In genomic region chr17:81017132-81017531, GRCm38 (mm10) we compare ENCODE assay signal across 9 mouse cellular contexts. TPM values are rescaled to one million over a fixed set of nuclear protein-coding genes. Genes with fewer than 3 reads are reported as not detected.
DNase-seq lines count a peak whose midpoint lies in the region; ATAC-seq lines count a peak whose summit lies in the region.
"Had no signal": no experiment of that assay in that cellular context is flagged by ENCODE, and none has a peak within 500 bp of the region (broad histone marks: within the 10 kb centered on the region; RNA-seq: fewer than 3 reads in every experiment).

No protein-coding gene starts in this region.

- H3K4me1 ChIP-seq in intestine, embryonic 15.5 days (replicated peaks), result no peaks in the 10 kb centered on the region
- H3K4me1 ChIP-seq in intestine, embryonic 16.5 days (ENCODE audit: control insufficient read depth, insufficient read depth, low read length), result no peaks in the 10 kb centered on the region
- no peaks in the 10 kb centered on the region for H3K4me1 ChIP-seq in forebrain, embryonic 14.5 days (ENCODE audit: control insufficient read depth, insufficient read depth, low read length)

- H3K4me2 ChIP-seq in intestine, embryonic 15.5 days (replicated peaks), result no peak overlapping the region
- no peak overlapping the region for H3K4me2 ChIP-seq in intestine, embryonic 16.5 days (ENCODE audit: low read depth, low read length)
- no peak overlapping the region for H3K4me2 ChIP-seq in forebrain, embryonic 14.5 days (ENCODE audit: low read length)

- peak; percentile 15; the same call in 1 of the 2 replicates for ATAC-seq in intestine, embryonic 15.5 days
- ATAC-seq in intestine, embryonic 16.5 days, result no peak
- ATAC-seq in forebrain, embryonic 14.5 days, result peak; percentile 51; the same call in 1 of the 2 replicates

- H3K36me3 ChIP-seq in intestine, embryonic 15.5 days, result no peaks in the 10 kb centered on the region
- H3K36me3 ChIP-seq in intestine, embryonic 16.5 days (ENCODE audit: control insufficient read depth, insufficient read depth, low read length), result no peaks in the 10 kb centered on the region
- H3K36me3 ChIP-seq in forebrain, embryonic 14.5 days (ENCODE audit: control insufficient read depth, insufficient read depth, low read length), result no peaks in the 10 kb centered on the region

- intact Hi-C loops in heart, postnatal 14 days (cut with DNase I), result loop anchor here (5.0 to 10.0 kb wide), 2 partner anchors 142 to 395 kb away; no protein-coding TSS in a partner anchor

- H3K27me3 ChIP-seq in intestine, embryonic 15.5 days (replicated peaks), result no peaks in the 10 kb centered on the region
- no peaks in the 10 kb centered on the region for H3K27me3 ChIP-seq in intestine, embryonic 16.5 days (replicated peaks; ENCODE audit: control insufficient read depth, insufficient read depth, low read length)
- H3K27me3 ChIP-seq in forebrain, embryonic 14.5 days (replicated peaks; ENCODE audit: control insufficient read depth, insufficient read depth, low read length), result no peaks in the 10 kb centered on the region

- peak; percentile 33 for DNase-seq in Muller cell, postnatal 12 days (ENCODE audit: inconsistent ontology term)
- peak; percentile 60 for DNase-seq in forebrain, embryonic 14.5 days (ENCODE audit: low spot score)
- DNase-seq in lung, postnatal 14 days, result peak; percentile 30
- no peak for DNase-seq in thymus, postnatal 4 days
- DNase-seq in heart, adult 9 months (ENCODE audit: low spot score in 2 of 2), result no peak
- DNase-seq in heart, postnatal 14 days, result no peak

- no peak overlapping the region for H3K27ac ChIP-seq in intestine, embryonic 15.5 days
- H3K27ac ChIP-seq in intestine, embryonic 16.5 days (ENCODE audit: low read length), result no peak overlapping the region
- H3K27ac ChIP-seq in forebrain, embryonic 14.5 days (ENCODE audit: low read depth, low read length), result no peak overlapping the region
- H3K27ac ChIP-seq: liver, embryonic 14.5 days had no signal

- no peak overlapping the region for H3K4me3 ChIP-seq in intestine, embryonic 15.5 days (replicated peaks)
- no peak overlapping the region for H3K4me3 ChIP-seq in intestine, embryonic 16.5 days (ENCODE audit: low read length)
- H3K4me3 ChIP-seq in forebrain, embryonic 14.5 days (ENCODE audit: low read depth, low read length), result no peak overlapping the region

- no peak overlapping the region for H3K9ac ChIP-seq in intestine, embryonic 15.5 days
- H3K9ac ChIP-seq in intestine, embryonic 16.5 days (ENCODE audit: low read depth, low read length), result no peak overlapping the region
- H3K9ac ChIP-seq in forebrain, embryonic 14.5 days (ENCODE audit: low read length), result no peak overlapping the region
- H3K9ac ChIP-seq: liver, embryonic 14.5 days had no signal

- no peaks in the 10 kb centered on the region for H3K9me3 ChIP-seq in intestine, embryonic 15.5 days
- no peaks in the 10 kb centered on the region for H3K9me3 ChIP-seq in intestine, embryonic 16.5 days (ENCODE audit: control insufficient read depth, low read length)
- no peaks in the 10 kb centered on the region for H3K9me3 ChIP-seq in forebrain, embryonic 14.5 days (replicated peaks; ENCODE audit: control insufficient read depth, low read length)

- WGBS in intestine, embryonic 15.5 days, result 62% methylated on average over 1 of the region's 1 CpGs
- WGBS in intestine, embryonic 16.5 days, result 52% methylated on average over 1 of the region's 1 CpGs
- 46% methylated on average over 1 of the region's 1 CpGs for WGBS in forebrain, embryonic 14.5 days

RNA-seq across cellular contexts. Expression of gene Thumpd2, which starts 47.8 kb away (rescaled TPM):
- 12.1 and 14.1 TPM in 2 replicates for polyA plus RNA-seq in intestine, embryonic 15.5 days (2015; fragmentation: Nextera tagmentation; extraction: Ambion mirVana)
- 11.9 TPM in 2 replicates for polyA plus RNA-seq in intestine, embryonic 16.5 days (2015; fragmentation: Nextera tagmentation; extraction: Ambion mirVana)
- polyA plus RNA-seq in forebrain, embryonic 14.5 days (2014; fragmentation: Nextera tagmentation; extraction: Ambion mirVana), result 10.1 and 10.3 TPM in 2 replicates
- total RNA-seq in heart, postnatal 14 days (2021), result 1 to 10 TPM; 4.6 TPM

Comparison
In these comparisons a context has a peak if more than half of its experiments do, and no peak if none do; other contexts are left out.
1. DNase-seq: peak in Muller cell, postnatal 12 days (single experiment), forebrain, embryonic 14.5 days (single experiment) and lung, postnatal 14 days (single experiment); none in thymus, postnatal 4 days (single experiment), heart, adult 9 months (0 of 2) and heart, postnatal 14 days (0 of 2).